Mouse (Mus musculus) left cerebral cortex, adult 11 months (tissue): Measurements from ENCODE around the gene Cadm2.

Source experiments
- DNase-seq: peaks from one replicate; pipeline ENCODE4 v3.0.0; 2022; ENCODE audit warnings: low spot score

The Cadm2 gene

DNA sequence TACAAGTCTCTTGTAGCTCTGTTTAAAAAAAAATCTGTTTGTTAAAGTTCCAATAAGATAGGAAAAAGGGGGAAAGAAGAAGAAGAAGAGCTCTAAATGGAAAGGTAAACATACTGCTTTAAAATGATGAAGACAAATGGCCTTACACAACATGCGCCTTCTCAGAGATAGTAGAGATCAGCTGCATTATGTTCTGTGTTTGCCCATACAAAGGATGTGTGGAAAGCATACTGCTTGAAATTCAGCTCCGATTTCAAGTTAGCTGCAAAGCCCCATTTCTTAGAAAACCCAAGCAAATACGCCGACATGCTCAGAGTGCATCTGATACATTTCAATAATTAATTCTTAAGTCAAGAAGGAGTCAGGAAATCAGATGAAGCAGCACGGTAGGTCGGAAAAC lies 684.4 kb downstream of the Cadm2 start:
- no peak for DNase-seq

DNA sequence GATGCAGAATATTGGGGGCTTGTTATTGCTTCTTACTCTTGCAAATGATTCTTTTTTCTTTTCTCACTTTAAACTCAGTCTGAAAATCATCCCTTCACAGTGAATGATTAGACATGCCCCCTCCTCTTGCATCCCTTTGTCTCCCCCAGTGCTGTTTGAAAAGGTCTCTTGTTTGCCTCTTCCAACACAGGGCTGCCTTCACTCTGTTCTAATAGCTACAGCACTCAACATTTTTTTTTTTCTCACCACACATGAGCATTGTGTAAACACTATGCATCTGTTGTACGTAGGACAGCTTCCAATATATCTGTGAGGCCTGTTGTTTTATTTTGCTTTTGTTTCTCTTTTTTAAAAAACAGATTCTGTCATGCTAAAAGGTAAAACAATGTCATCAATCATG lies 695.2 kb downstream of the Cadm2 start:
- DNase-seq = no peak

GRCm38 (mm10) chr16:66922753-66923152 lies 698.0 kb downstream of the Cadm2 start:
- no peak for DNase-seq

DNA sequence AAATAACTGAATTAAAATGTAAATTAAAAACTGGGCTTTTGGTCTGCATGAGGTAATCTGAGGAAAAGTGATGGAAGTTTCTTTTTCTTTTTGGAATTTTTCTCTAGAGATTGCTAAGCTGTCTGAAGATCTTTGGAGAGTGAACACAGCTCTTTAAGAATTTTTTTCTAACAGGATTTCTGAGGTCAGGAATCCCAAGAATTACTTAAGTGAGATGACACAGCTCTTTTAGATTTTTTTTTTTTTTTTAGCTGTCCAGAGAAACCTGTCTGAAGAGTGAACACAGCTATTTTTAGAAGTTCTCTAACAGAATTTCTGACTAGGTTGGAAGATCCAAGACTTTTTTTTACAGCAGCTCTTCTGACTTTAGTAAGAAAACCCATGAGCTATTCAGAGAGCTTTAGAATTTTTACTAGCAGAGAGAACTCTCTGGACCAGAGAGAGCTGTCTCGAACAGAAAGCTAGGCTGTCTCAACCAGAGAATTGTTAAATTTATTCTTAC lies 699.2 kb downstream of the Cadm2 start:
- no peak for DNase-seq

- DNase-seq = no peak
Measured at GRCm38 (mm10) chr16:66919889-66920402, 700.8 kb downstream of the Cadm2 start.

DNA sequence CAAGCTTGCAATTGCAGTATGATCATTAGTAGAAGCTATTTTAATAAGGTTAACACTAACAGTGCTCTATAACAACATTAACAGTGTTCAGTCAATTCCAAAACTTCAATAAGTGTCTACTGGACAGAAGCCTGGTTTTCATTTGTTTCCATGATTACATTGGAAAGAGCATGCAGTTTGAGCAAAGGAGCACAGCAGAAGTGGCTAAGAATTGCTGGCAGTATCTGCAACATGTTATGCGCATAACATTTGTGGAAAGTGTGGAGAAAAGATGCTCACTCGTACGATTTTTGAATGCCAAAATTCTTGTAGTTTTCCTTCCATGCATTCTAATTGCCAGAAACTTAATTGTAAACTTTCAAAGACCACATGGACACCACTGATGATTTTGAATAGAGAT lies 718.9 kb downstream of the Cadm2 start:
- DNase-seq = no peak

DNA sequence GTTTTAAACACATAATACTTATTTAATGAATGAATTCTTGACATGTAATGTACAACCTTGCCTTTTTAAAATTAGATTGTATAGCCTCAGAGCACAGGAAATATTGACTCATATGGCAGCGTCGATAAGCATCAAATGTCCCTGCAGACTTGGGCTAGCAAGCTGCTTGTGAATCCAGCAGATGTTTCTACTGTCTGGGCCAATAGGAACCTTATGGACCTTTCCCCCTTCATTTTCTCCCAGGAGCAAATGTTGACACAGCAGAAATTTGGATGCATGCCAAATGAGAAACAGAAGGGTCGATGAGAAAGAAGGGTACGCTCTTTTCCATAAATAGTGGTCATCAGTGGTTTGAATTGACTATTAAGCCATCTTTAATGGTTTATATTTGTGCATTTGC lies 720.0 kb downstream of the Cadm2 start:
- DNase-seq = no peak

GRCm38 (mm10) chr16:66892359-66892758 lies 728.3 kb downstream of the Cadm2 start:
- DNase-seq = no peak

GRCm38 (mm10) chr16:66891559-66892247 lies 729.0 kb downstream of the Cadm2 start:
- DNase-seq = no peak

DNA sequence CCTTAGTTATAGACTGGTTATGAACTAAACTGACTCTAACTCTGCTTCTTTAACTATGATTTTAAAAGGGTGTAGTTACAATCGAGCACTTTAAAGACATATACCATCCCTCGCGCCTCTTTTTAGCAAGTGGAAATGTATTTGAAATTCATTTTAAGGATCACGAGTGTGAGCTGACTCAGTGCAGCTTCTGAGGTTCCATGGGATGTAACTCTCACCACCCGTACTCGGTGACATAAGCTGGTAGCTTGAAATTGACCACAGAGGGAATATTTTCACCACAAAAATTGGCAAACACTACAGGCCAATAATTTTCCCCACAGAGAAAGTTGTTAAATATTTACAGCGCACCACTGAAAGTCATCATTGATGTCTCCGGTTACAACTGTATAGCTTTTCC lies 730.8 kb downstream of the Cadm2 start:
- DNase-seq = no peak

GRCm38 (mm10) chr16:66882597-66882996 lies 738.1 kb downstream of the Cadm2 start:
- no peak for DNase-seq

DNA sequence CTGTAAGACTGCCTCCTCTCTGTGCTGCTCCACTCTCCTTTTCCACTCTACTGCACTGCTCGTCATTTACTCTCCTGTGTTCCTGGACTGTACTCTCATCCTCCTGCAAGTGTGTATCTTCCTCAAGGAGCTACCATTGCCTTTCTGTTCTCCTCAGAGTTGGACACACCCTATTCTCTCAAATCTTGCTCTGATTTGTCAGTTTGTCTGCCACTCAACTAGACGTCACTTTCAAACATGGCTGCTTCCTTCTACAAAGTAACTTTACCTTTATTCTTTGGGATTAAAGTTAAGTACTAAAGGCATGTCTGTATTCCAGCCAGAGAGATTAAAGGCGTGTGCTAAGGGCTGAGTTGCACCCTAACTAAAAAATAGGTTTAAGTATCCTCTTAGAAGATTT lies 749.5 kb downstream of the Cadm2 start:
- DNase-seq = no peak

DNA sequence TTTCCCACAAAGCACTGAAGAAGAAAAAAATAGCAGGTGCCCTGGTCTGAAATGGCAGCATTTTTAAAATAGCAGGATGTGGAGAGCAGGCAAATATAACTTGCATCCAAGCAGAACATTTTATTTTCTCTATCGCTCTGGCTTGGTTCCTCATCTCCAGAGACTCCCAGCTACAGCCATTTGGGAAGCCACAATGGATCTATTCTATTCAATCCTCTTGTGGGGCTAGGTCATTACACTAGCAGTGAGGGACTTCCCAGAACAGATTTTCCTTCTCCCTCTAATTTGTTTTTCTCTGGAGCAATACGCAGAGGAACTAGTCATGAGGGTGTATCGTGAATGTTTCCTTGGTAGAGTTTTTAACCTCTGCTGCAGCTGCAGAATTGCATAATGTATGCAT lies 769.7 kb downstream of the Cadm2 start:
- DNase-seq = no peak

DNA sequence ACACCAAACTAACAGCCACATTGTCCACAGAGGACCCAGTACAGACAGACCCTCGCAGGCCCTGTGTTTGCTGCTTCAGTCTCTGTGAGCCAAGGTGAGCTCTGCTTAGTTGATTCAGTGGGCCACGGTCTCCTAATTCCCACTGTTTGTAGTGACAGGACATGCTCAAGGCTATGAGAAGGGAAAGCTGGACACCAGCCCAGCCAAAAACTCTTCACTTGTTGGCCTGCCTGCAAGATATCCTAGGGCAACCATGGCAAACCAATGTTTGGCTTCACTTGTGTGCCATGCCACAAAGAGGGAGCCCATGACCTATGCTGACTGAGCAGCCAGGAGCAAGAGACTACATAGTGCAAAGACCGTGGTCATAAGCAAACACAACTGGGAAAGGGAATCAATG lies 795.8 kb downstream of the Cadm2 start:
- DNase-seq = no peak

GRCm38 (mm10) chr16:66811495-66811894 lies 809.2 kb downstream of the Cadm2 start:
- no peak for DNase-seq

DNA sequence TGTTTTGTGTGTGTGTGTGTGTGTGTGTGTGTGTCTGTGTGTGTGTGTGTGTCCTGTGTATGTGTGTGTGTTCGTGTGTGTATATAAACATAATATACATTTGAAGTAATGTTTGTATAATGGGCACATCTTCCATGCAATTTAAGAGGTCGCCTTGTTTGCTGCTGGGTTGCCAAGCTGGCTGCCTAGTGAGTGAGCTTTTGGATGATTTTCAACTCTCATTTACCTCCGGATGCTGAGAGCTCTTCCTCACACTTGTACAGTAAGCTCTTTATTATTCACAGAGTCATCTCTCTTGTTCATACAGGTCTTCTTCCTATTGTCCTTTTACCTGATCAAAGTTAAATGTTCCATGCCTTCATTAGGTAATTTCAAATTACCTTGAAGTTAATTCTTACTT lies 822.5 kb downstream of the Cadm2 start:
- no peak for DNase-seq

GRCm38 (mm10) chr16:66793067-66793466 lies 827.6 kb downstream of the Cadm2 start:
- DNase-seq = no peak

DNA sequence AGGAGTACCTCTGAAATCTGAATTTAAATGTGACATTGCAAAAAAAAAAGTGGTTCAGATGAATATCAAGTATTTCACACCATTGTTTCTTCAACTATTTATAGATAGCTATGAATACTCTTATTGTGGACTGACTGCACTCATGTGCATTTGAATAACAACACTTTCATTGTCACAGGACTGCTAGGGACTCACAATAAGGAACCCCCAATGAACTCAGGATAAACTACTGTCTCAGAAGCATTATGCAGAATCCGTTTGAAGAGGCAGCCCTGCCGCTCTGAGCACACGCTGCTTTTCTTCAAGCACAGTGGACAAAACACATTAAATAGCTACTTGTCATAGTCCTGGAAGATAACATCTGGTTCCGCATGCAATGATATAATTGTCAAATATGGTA lies 848.8 kb downstream of the Cadm2 start:
- no peak for DNase-seq

GRCm38 (mm10) chr16:66769545-66769944 lies 851.2 kb downstream of the Cadm2 start:
- no peak for DNase-seq

- DNase-seq = peak; percentile 38
Measured at GRCm38 (mm10) chr16:66768684-66769389, 851.9 kb downstream of the Cadm2 start.

DNA sequence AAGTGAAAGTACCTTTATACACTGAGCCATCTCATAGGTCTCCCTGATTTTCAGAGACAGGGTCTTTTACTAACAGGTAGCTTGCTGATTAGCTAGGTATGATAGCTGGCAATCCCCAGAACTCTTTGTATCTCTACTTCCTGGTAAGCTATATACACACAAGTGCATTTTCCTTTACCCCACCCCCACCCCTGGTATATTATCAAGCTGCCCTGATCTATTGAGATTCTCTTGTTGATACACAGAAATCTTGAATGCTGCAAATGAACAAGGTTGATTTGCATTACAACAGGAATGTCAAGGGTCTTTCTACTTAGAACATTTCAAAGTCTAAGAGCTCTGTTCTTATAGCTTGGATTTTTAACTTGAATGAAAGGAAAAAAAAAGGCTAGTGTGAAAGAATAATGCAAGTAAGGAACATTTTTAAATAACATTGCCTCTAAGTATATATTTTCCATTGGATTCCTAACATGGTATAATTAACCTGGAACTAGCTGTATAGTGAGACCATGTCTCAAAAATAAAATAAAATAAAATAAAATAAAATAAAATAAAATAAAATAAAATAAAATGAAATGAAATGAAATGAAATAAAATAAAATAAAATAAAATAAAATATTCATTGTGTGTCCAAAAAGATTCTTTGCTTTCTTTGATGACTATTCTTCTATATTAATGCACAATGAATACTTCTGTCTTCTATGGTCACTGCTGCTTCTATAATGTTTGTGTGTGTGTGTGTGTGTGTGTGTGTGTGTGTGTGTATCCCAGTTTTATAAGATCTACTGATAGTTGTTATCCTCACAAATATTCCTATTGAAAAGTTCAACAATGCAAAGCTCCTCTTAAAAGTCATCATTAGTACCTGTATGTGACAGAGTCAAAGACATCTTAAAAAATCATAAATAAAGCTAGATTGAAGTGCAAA lies 858.9 kb downstream of the Cadm2 start:
- no peak for DNase-seq

- peak; percentile 29 for DNase-seq
Measured at GRCm38 (mm10) chr16:66748533-66748932, 872.2 kb downstream of the Cadm2 start.
